In the genomic region with DNA sequence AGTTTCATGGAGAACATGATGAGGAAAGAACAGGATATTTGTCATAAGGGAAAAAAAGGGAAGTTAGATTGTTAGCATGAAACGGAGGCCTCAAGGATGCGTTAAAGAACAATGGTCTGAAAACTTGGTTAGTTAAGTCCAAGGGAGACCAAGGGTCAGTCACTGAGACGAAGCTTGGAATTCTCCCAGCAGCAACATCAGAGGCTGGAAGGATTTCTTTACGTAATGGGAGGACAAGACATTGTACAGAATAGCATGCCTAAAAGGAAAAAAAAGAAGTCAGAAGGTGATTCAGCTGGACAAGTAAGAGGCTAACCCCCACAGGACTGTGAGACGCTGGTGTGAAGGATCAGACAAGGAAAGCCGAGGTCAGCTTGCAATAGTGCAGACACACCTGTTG, we compare ENCODE assay signal across 9 mouse cellular contexts. TPM values are rescaled to one million over a fixed set of nuclear protein-coding genes. Genes with fewer than 3 reads are reported as not detected.
DNase-seq lines count a peak whose midpoint lies in the region; ATAC-seq and TF ChIP-seq lines count a peak whose summit lies in the region.
"Had no signal": no experiment of that assay in that cellular context is flagged by ENCODE, and none has a peak within 500 bp of the region (broad histone marks: within the 10 kb centered on the region; RNA-seq: fewer than 3 reads in every experiment).

No protein-coding gene starts in this region.

- H3K4me1 ChIP-seq in erythroblast, embryonic 14.5 days (ENCODE audit: control insufficient read depth), result peaks cover 72% of the 10 kb centered on the region
- peaks cover 26% of the 10 kb centered on the region for H3K4me1 ChIP-seq in liver, embryonic 11.5 days (replicated peaks; ENCODE audit: control insufficient read depth, insufficient read depth, low read length)
- H3K4me1 ChIP-seq in kidney, embryonic 15.5 days, result peaks cover 48% of the 10 kb centered on the region

- H3K4me3 ChIP-seq in erythroblast, embryonic 14.5 days (replicated peaks), result peak overlapping the region; percentile 72
- peak overlapping the region; percentile 82; the same call in 1 of the 2 replicates for H3K4me3 ChIP-seq in liver, embryonic 11.5 days (ENCODE audit: low read depth, low read length)
- peak overlapping the region; percentile 91 for H3K4me3 ChIP-seq in kidney, embryonic 15.5 days (replicated peaks)
- peak overlapping the region; percentile 93 for H3K4me3 ChIP-seq in myocyte

- H3K9me3 ChIP-seq in erythroblast, embryonic 14.5 days (ENCODE audit: control insufficient read depth, low read length), result no peaks in the 10 kb centered on the region
- no peaks in the 10 kb centered on the region for H3K9me3 ChIP-seq in liver, embryonic 11.5 days (ENCODE audit: control insufficient read depth, low read length)
- H3K9me3 ChIP-seq in kidney, embryonic 15.5 days (replicated peaks), result no peaks in the 10 kb centered on the region

- H3K27me3 ChIP-seq in erythroblast, embryonic 14.5 days (ENCODE audit: control insufficient read depth), result no peaks in the 10 kb centered on the region
- no peaks in the 10 kb centered on the region for H3K27me3 ChIP-seq in liver, embryonic 11.5 days (replicated peaks; ENCODE audit: control insufficient read depth, insufficient read depth, low read length)
- no peaks in the 10 kb centered on the region for H3K27me3 ChIP-seq in kidney, embryonic 15.5 days
- H3K27me3 ChIP-seq in myocyte (ENCODE audit: control insufficient read depth, insufficient read depth, insufficient read length), result no peaks in the 10 kb centered on the region

- ATAC-seq in erythroblast, adult 5-6 weeks (replicated peaks; ENCODE audit: low FRiP score, poor library complexity, severe bottlenecking), result no peak
- no peak for ATAC-seq in liver, embryonic 11.5 days (replicated peaks; ENCODE audit: low FRiP score)
- no peak for ATAC-seq in kidney, embryonic 15.5 days (replicated peaks; ENCODE audit: low FRiP score)

- peaks cover 42% of the 10 kb centered on the region for H3K36me3 ChIP-seq in erythroblast, embryonic 14.5 days (ENCODE audit: control insufficient read depth)
- peaks cover 23% of the 10 kb centered on the region; the same call in 1 of the 2 replicates for H3K36me3 ChIP-seq in liver, embryonic 11.5 days (ENCODE audit: control insufficient read depth, insufficient read depth, low read length)
- H3K36me3 ChIP-seq in kidney, embryonic 15.5 days, result peaks cover 30% of the 10 kb centered on the region
- peaks cover 11% of the 10 kb centered on the region for H3K36me3 ChIP-seq in myocyte (ENCODE audit: control insufficient read depth, insufficient read depth)

- H3K27ac ChIP-seq in liver, embryonic 11.5 days (ENCODE audit: low read depth, low read length), result no peak overlapping the region; the same call in 1 of the 2 replicates
- H3K27ac ChIP-seq in kidney, embryonic 15.5 days, result 0 out of 2 replicates have a peak overlapping the region, but pooled peaks have one; percentile 97

- no peak for TF ChIP-seq POLR2A in myocyte (IDR thresholded peaks at IDR 0.05; ENCODE audit: insufficient read length, low read depth)

- H3K4me2 ChIP-seq in liver, embryonic 11.5 days, result peak overlapping the region; percentile 76
- peak overlapping the region; percentile 74 for H3K4me2 ChIP-seq in kidney, embryonic 15.5 days
- peak overlapping the region; percentile 93 for H3K4me2 ChIP-seq in myocyte (ENCODE audit: low read depth)

- no peak for DNase-seq in liver, embryonic 11.5 days (ENCODE audit: low spot score)
- DNase-seq in liver, result no peak
- no peak for DNase-seq in layer of hippocampus, adult 18-20 months (ENCODE audit: low spot score in 2 of 2)
- no peak for DNase-seq in embryo, embryonic 9.5 days (ENCODE audit: extremely low spot score)

- H3K79me2 ChIP-seq in myocyte (ENCODE audit: control insufficient read depth, insufficient read depth), result peaks cover 34% of the 10 kb centered on the region

- H3ac ChIP-seq in myocyte (ENCODE audit: control insufficient read depth, insufficient read length), result no peak overlapping the region

- H3K9ac ChIP-seq in liver, embryonic 11.5 days (ENCODE audit: low read depth, low read length), result 0 out of 2 replicates have a peak overlapping the region, but pooled peaks have one; percentile 91
- no peak overlapping the region for H3K9ac ChIP-seq in kidney, embryonic 15.5 days

- 77% methylated on average over 6 of the region's 6 CpGs for WGBS in liver, embryonic 11.5 days
- WGBS in kidney, embryonic 15.5 days, result 83% methylated on average over 6 of the region's 6 CpGs

TF ChIP-seq in myocyte, 11 proteins besides CTCF, POLR2A, EP300 and RAD21:
- TF ChIP-seq TCF12 (IDR thresholded peaks at IDR 0.05; ENCODE audit: insufficient read depth, poor library complexity, severe bottlenecking) (no peak), SRF (IDR thresholded peaks at IDR 0.05; ENCODE audit: control insufficient read depth, insufficient read length, low read depth) (no peak), CEBPB (IDR thresholded peaks at IDR 0.05; ENCODE audit: insufficient read depth, poor library complexity, severe bottlenecking) (no peak), POLR2AphosphoS2 (IDR thresholded peaks at IDR 0.05; ENCODE audit: insufficient read length, low read depth) (no peak), E2F4 (IDR thresholded peaks at IDR 0.05; ENCODE audit: insufficient read depth) (no peak), MAX (IDR thresholded peaks at IDR 0.05; ENCODE audit: low read depth) (no peak), REST (IDR thresholded peaks at IDR 0.05; ENCODE audit: insufficient read depth, insufficient read length) (no peak), USF1 (IDR thresholded peaks at IDR 0.05; ENCODE audit: low read depth) (no peak), TCF3 (IDR thresholded peaks at IDR 0.05; ENCODE audit: insufficient read length, low read depth) (no peak), MYOG (IDR thresholded peaks at IDR 0.05; ENCODE audit: control insufficient read depth in 1 of 3, insufficient read depth in 1 of 3, insufficient read length in 2 of 3, low read depth in 2 of 3) (no peak), MYOD1 (IDR thresholded peaks at IDR 0.05; ENCODE audit: control insufficient read depth in 1 of 3, insufficient read length in 2 of 3, low read depth in 2 of 3) (no peak)

RNA-seq across cellular contexts. Expression of a gene that starts 2.4 kb away (rescaled TPM):
- 65.8 and 80.2 TPM in 2 replicates for polyA plus RNA-seq in erythroblast, embryonic 14.5 days (2012)
- total RNA-seq in erythroblast, adult 5-6 weeks (2015; ENCODE audit: low replicate concordance), result 160 and 166 TPM in 2 replicates
- total RNA-seq in erythroblast, adult 5-6 weeks (2017; ENCODE audit: low replicate concordance), result 53.8 and 97.7 TPM in 2 replicates
- 476 and 499 TPM in 2 replicates for polyA plus RNA-seq in liver, embryonic 11.5 days (2014; fragmentation: Nextera tagmentation; extraction: Ambion mirVana)
- 546 and 562 TPM in 2 replicates for polyA plus RNA-seq in kidney, embryonic 15.5 days (2015; fragmentation: Nextera tagmentation; extraction: Ambion mirVana)
- 432 TPM for polyA plus RNA-seq in myocyte (2012; fragmentation: generic; extraction: Trizol)
- total RNA-seq in layer of hippocampus, adult 18-20 months (2021), result 1,000 to 10,000 TPM; 1,141 to 1,201 TPM

RNA-seq across cellular contexts. Expression of a gene that starts 3.6 kb away (rescaled TPM):
- polyA plus RNA-seq in erythroblast, embryonic 14.5 days (2012), result 7.0 and 9.1 TPM in 2 replicates
- total RNA-seq in erythroblast, adult 5-6 weeks (2015; ENCODE audit: low replicate concordance), result 3.3 and 12.5 TPM in 2 replicates
- 11.0 and 15.1 TPM in 2 replicates for total RNA-seq in erythroblast, adult 5-6 weeks (2017; ENCODE audit: low replicate concordance)
- polyA plus RNA-seq in liver, embryonic 11.5 days (2014; fragmentation: Nextera tagmentation; extraction: Ambion mirVana), result 30.5 and 35.2 TPM in 2 replicates
- polyA plus RNA-seq in kidney, embryonic 15.5 days (2015; fragmentation: Nextera tagmentation; extraction: Ambion mirVana), result 36.7 and 40.9 TPM in 2 replicates
- polyA plus RNA-seq in myocyte (2012; fragmentation: generic; extraction: Trizol), result 29.8 TPM
- total RNA-seq in layer of hippocampus, adult 18-20 months (2021), result 10 to 100 TPM; 31.0 to 31.7 TPM

RNA-seq across cellular contexts. Expression of a gene that starts 16.4 kb away (rescaled TPM):
- polyA plus RNA-seq in erythroblast, embryonic 14.5 days (2012), result 3.3 and 3.7 TPM in 2 replicates
- total RNA-seq in erythroblast, adult 5-6 weeks (2015; ENCODE audit: low replicate concordance), result 24.0 and 25.7 TPM in 2 replicates
- total RNA-seq in erythroblast, adult 5-6 weeks (2017; ENCODE audit: low replicate concordance), result 24.8 and 30.8 TPM in 2 replicates
- polyA plus RNA-seq in liver, embryonic 11.5 days (2014; fragmentation: Nextera tagmentation; extraction: Ambion mirVana), result 31.8 and 37.0 TPM in 2 replicates
- polyA plus RNA-seq in kidney, embryonic 15.5 days (2015; fragmentation: Nextera tagmentation; extraction: Ambion mirVana), result 35.0 and 36.4 TPM in 2 replicates
- 10.1 TPM for polyA plus RNA-seq in myocyte (2012; fragmentation: generic; extraction: Trizol)
- total RNA-seq in layer of hippocampus, adult 18-20 months (2021), result 100 to 1,000 TPM; 104 to 113 TPM

RNA-seq across cellular contexts. Expression of a gene that starts 38.2 kb away (rescaled TPM):
- polyA plus RNA-seq in erythroblast, embryonic 14.5 days (2012), result 0.44 and 0.61 TPM in 2 replicates
- 2.3 TPM in 2 replicates for total RNA-seq in erythroblast, adult 5-6 weeks (2015; ENCODE audit: low replicate concordance)
- 0.98 and 1.6 TPM in 2 replicates for total RNA-seq in erythroblast, adult 5-6 weeks (2017; ENCODE audit: low replicate concordance)
- polyA plus RNA-seq in liver, embryonic 11.5 days (2014; fragmentation: Nextera tagmentation; extraction: Ambion mirVana), result 13.3 and 14.5 TPM in 2 replicates
- 5.9 and 6.7 TPM in 2 replicates for polyA plus RNA-seq in kidney, embryonic 15.5 days (2015; fragmentation: Nextera tagmentation; extraction: Ambion mirVana)
- polyA plus RNA-seq in myocyte (2012; fragmentation: generic; extraction: Trizol), result 4.3 TPM
- 10 to 100 TPM; 54.2 to 57.6 TPM for total RNA-seq in layer of hippocampus, adult 18-20 months (2021)

RNA-seq across cellular contexts. Expression of a gene that starts 42.2 kb away (rescaled TPM):
- 0.36 and 0.47 TPM in 2 replicates for polyA plus RNA-seq in erythroblast, embryonic 14.5 days (2012)
- not detected in 2 replicates for total RNA-seq in erythroblast, adult 5-6 weeks (2015; ENCODE audit: low replicate concordance)
- total RNA-seq in erythroblast, adult 5-6 weeks (2017; ENCODE audit: low replicate concordance), result not detected in 2 replicates
- 2.3 and 2.7 TPM in 2 replicates for polyA plus RNA-seq in liver, embryonic 11.5 days (2014; fragmentation: Nextera tagmentation; extraction: Ambion mirVana)
- polyA plus RNA-seq in kidney, embryonic 15.5 days (2015; fragmentation: Nextera tagmentation; extraction: Ambion mirVana), result 5.1 and 5.6 TPM in 2 replicates
- 0.13 TPM for polyA plus RNA-seq in myocyte (2012; fragmentation: generic; extraction: Trizol)
- total RNA-seq in layer of hippocampus, adult 18-20 months (2021), result 1 to 10 TPM; 7.5 to 9.9 TPM
- total RNA-seq: neutrophil, adult 5-6 weeks had no signal
